Mouse (Mus musculus): ENCODE data around the gene Tdrd1.
A peak's percentile ranks its signal among the peaks of the same experiment; 100 is the strongest.

Gene Tdrd1

GRCm38 (mm10) chr19:56908472-56909270 is 82.7 kb downstream of the Tdrd1 start:
- peak; percentile 77 for DNase-seq (ENCODE audit: low read depth, low spot score)

- DNase-seq (ENCODE audit: low read depth, low spot score) = peak; percentile 11
Measured at GRCm38 (mm10) chr19:56910561-56910960, 84.6 kb downstream of the Tdrd1 start.

- DNase-seq (ENCODE audit: low read depth, low spot score) = no peak
Measured at GRCm38 (mm10) chr19:56913761-56914160, 87.8 kb downstream of the Tdrd1 start.

GRCm38 (mm10) chr19:56914658-56915057 is 88.6 kb downstream of the Tdrd1 start:
- DNase-seq (ENCODE audit: low read depth, low spot score) = no peak

- DNase-seq (ENCODE audit: low read depth, low spot score) = no peak
Measured at GRCm38 (mm10) chr19:56915084-56915483, 89.1 kb downstream of the Tdrd1 start.

Data from brain, adult 2 months (tissue).